Mouse (Mus musculus) cerebellum, adult 11-12 months (tissue): ENCODE data around the gene Kif5a.
A peak's percentile ranks its signal among the peaks of the same experiment; 100 is the strongest.
"Not testable (repeated sequence)": the region's sequence is repeated elsewhere in the genome, so short reads cannot be mapped to it uniquely, and the experiment has no call there.

ENCODE experiments used
- DNase-seq: peaks from one replicate; pipeline ENCODE4 v3.0.0; 2022

Gene Kif5a

DNA sequence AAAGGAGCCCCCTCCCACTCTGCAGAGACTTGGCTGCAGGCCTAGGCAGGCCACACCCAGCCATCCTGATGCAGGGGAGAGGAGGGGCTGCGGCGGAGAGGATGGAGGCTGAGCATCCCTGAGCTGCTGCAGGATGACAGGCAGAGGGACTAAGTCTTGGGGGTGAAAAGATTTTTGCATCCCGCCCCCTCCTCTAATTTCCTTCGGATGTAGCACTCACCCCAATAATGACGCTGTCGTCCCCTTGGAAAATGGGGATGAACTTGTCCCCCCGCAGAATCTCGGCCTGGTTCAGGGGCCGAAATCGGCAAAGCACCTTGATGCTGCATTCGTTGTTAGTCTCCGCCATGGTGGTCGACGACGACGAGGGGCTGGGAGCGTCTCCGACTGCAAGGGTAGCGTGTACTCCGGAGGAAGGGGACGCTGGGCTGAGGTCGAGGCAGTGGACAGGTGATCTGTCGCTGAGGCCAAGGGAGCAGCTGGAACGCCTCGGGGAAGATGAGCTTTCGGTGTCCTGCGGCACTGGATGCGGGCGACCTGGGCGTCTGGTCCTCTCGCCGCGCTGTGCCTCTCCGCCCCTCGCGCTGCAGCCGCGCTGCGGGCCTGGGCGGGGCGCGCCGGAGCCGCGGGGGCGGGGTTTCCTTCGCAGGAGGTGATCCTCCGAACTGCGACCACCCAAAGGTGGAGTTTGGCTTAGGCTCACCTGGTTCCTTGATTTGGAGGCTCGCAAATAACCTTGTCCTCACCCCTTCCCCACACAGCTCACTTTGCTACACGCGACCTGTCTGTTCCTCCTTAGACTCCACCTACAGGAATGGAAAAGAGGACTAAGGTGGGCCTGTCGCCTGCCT, at the start of gene Kif5a:
Gene Kif5a, minus strand, starts transcription at position 801 of the 851 bp plus-strand sequence.
- peak; percentile 86 for DNase-seq

DNA sequence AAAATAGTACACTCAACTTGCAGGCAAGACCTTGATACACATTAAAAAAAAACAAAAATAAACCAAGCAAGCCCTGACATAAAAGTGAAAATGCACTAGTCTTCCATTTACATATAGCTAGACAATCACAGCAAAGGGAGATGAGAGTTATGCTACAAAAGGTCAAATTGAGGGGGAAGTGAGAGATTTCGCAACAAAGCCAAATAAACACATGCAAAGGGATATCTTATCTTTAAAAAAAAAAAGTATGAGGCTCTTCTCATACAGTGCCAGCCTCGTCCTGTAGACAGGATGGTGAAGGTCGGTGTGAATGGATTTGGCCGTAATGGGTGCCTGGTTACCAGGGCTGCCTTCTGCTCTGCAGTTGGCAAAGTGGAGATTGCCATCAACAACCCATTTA, 49.7 kb upstream of the Kif5a start:
- no peak for DNase-seq

DNA sequence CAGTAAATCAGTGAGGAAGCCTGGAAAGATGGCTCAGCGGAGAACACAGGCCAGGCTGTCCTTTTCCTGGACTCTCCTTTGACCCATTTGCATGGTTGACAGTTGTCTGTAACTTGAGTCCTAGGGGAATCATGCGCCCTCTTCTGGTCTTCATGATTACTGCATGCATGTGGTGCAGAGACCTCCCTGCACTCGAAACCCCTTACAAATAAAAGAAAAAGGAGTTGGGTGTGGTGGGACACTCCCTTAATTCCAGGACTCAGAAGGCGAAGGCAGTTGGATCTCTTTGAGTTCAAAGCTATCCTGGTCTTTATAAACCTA, 49.2 kb upstream of the Kif5a start:
- peak; percentile 75 for DNase-seq

DNA sequence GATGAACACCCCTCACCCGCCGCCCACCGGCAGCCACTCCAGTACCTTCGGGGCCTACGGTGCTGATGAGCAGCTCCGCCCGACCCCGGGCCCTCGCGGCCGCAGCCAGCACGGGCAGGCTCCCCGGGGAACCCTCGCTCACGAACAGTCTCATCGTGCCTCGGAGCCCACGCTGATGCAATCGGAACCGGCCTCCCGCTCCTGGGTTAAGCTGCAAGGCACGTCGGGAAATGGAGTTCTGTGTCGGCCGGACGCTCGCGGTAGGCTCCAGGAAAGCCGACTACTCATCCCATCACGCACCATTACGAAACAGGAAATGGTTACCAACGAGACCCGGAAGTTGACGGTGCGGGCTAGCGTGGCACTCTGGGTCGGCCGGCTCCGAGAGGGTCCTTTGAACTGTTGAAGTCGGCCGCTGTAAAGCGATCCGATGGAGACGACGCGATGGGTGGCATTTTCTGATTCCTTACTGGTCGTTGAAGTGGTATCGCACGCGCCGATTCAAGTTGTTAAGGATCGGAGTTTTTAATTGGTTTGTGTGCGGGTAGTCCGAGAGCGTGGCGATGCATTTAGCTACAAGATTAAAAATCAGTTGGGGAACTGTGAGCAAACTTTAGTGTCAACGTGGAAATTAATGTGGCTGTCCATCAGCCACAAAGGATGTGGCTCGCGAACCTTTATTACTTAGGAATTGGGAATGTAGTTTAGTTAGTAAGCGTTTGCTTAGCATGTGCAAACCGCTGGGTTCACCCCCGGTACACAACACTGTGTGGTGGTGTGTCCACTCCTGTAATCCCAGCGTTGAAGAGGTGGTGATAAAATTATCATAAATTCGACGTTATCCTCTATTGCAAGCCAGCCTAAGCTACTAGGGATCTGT, 48.6 kb upstream of the Kif5a start, which contains the start of gene Mars:
Gene Mars, minus strand, starts transcription at position 311 of the 880 bp plus-strand sequence.
- DNase-seq, result peak; percentile 94

DNA sequence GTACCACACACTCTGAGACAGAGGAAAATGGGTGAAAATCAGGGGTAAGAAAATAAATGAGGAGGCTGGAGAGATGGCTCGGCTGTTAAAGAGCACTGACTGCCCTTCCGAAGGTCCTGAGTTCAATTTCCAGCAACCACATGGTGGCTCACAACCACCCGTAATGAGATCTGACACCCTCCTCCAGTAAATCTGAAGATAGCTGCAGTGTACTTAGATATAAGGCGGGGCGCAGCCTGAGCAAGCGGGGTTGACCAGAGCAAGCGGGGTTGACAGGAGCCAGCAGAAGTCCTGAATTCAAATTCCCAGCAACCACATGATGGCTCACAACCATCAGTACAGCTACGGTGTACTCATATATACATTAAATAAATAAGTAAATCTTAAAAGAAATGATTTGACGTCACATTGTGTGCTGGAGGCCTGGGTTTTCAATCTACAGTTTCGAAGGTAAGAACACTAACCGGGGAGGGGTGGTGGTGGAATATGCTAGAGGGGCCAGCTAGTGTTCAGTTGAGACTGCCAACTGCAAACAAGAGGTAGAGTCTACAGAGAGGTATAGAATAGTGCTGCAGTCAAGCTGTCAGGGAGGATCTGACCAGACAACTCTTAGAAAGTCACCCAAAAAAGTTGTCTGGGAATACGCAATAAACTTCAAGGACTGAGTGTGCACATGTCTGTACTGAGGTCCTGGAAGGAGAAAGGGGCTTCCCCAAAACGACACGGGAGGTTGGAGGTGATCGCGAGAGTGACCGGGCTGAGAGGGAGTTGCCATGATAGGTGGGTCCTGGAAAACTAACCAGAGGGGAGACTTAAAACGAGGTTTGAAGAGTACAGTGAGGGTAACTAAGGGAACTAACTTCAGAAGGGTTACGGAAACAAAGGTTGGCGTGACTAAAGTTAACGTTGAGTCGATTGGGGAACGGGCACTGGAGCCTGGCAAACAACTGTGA, 47.7 kb upstream of the Kif5a start:
- DNase-seq, result no peak

DNA sequence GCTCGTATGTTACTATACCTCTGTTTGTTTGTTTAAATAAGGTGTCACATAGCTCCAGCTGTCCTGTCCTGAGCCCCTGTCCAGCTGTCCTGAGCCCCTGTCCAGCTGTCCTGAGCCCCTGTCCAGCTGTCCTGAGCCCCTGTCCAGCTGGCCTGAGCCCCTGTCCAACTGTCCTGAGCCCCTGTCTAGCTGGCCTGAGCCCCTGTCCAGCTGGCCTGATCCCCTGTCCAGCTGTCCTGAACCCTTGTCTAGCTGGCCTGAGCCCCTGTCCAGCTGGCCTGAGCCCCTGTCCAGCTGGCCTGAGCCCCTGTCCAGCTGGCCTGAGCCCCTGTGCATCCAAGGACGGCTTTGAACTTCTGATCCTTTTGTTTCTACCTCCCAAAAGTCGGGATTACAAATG, 46.0 kb upstream of the Kif5a start:
- not testable (repeated sequence) for DNase-seq

DNA sequence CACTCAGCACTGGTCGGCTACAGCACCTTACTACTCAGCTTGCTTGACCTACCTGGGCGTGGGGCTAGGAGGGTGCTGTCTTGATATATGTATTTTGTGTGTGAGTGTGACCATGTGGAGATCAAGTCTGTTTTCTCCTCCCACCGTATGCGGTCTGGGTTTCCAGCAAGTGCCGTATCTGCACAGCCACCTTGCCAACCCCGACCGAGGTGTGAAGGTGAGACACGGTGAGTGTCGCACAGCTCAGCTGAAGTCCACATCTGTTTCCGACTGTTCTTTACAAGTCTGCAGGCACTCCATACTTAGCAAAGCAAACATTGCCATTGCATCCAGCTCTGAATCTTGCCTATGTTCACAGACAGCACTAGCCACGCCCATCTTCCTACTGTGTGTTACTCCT, 40.0 kb upstream of the Kif5a start:
- no peak for DNase-seq

DNA sequence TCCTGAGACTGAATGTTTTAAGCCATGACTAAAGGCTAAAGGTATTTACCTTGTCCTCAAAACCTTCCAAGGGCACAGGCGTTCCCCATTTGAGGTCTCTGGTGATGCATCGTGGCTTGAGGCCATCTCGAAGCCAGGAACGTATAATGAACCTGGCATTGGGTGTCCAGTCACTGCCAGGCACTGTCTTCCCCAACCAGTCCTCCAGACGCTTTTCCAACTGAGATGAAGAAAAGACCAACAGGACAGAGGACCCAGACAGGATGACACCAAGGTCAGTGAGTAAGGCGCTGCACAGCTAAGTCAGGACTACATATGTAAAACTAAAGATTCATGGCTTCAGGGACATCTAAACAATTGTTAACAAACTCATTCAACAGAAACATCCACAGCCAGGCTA, 37.2 kb upstream of the Kif5a start:
- DNase-seq, result no peak

DNA sequence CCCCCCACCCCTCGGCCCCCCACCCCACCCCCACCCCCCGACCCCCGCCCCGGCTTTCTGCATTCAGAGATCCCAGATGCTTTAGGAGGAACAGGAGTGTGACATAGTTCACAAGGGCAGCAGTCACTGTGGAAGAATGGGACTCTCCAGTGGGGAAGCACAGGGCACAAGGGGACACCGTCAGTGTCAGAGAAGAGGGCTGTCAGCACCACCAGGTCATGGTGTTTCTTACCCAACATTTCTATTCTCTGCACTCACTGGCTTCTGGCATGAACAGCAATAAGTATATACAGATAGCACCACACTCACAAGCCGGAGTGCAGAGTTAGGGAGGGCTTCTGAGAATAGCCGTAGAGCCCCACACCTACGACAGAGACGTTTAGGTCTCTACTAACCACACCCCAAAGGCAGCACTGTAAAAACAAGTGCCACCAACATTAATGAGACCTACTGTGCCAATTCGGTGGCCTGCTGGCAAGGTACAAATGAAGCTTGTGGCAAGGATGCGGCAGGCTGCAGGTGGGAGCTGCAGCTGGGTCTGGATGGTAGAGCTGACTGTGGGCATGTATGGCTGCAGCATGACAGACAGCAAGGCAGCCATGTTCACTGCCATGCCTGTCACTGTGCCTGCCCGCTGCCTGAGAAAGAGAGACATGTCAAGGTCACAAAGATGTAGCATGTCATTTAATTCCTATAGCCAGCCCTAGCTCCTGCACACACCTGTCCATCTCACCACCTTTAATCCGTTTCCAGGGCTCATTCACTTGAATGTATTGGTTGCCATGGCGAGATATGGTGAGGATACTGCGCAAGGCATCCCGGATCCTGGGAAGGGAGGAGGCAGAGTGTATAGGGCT, 34.1 kb upstream of the Kif5a start:
- DNase-seq, result no peak

DNA sequence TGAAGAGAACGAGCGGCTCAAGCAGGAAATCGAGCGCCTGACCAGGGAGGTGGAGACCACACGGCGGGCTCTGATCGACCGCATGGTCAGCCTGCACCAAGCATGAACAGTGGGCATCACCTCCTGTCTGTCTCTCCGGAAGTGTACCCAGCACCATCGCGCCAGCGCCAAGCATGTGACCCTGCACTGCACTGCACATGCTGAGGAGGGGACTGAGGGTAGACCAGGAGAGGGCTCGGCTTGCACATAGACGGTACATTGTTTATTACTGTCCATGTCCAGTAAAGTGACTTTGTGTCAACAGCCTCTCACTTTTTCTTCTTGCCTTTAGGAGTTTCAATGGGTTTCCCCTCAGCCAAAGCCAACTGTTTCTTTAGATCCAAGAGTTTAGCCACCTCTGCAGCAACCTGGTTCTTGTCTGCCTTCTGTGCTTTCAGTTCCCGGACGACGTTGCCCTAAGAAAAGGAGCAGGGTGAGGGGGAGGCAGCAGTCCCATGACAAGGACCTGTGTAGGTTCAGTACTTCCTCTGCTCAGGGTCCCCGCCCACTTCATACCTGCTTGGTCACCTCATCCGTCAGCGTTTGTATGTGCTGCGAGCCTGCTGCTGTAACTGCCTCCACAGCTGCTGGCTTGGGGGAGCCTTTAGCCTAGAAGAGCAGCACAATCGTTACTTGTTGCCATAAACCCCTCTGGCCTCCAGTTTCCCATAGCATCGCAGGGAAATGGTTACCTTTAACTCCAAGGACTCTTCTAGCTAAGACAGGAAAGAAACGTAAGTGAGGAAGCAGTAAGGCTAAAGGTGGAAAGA, 33.0 kb upstream of the Kif5a start:
- no peak for DNase-seq

DNA sequence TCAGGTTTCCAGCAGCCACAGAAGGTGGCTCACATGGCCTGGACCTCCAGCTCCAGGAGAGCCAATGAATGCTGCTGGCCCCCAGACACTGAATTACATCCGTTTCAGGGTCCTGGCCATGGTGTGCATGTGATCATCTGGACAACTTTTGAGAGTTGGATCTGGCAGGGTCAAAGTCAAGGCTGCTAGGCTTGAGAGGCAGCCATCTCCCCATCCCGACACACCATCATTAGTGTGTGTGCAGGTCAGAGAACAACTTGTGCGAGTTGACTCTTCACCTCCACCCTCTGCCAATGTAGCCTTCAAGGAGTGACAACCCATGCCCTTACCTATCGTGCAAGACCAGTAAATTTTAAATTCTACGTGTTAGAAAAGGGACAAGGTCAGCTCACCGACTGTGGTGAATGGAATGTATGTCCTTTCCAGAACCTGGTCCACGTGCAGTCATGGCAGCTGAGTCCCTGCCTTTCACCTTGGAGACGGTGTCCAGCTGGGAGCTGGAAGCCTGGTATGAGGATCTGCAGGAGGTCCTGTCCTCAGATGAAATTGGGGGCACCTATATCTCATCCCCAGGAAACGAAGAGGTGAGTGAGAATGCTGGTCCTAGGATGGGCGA, 31.9 kb upstream of the Kif5a start:
- DNase-seq, result no peak

DNA sequence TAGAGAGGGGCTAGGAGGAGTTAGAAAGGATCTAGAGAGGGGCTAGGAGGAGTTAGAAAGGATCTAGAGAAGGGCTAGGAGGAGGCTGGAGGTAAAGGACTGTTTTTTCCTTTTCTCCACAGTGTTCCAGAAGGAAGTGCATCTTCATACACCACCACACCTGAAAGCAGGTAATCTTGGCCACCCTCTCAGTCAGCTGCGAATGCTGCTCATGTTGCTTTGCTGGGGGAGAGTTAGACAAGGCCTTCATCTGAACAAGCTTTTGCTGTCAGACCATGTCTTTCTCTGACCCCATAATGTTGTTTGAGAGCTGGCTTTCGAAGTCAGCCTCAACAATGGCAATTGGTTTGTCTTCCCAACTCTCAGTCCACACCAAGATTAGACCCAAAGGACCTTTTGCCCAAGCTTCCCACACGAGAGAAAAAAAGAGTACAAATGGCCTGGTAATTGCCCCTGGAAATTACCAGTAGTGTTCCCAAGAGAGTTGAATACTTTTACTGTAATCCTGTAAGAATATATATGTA, 30.5 kb upstream of the Kif5a start:
- no peak for DNase-seq

DNA sequence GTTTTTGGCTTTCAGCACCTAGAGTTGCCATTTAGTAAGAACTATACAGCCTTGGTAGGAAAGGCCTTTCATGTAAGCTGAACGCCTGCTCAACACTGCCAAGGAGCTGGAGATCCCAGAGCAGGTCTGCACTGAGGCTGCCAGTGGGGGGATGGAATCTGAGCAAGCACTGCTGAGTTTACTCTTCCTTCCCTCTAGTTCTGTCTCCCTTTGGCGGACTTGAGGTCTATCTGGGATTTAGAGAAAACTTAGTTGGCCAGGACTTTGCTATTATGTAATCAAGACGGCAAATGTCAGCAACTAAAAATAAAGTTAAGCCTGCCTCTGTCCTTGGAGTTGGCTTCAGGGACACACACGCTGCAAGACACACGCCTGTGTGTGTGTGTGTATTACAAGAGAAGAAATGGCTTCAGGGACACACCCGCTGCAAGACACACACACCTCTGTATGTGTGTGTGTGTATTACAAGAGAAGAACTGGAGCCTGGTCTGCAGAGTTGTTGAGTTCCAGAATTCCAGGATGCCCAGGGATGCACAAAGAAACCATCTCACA, 29.9 kb upstream of the Kif5a start:
- DNase-seq, result no peak

DNA sequence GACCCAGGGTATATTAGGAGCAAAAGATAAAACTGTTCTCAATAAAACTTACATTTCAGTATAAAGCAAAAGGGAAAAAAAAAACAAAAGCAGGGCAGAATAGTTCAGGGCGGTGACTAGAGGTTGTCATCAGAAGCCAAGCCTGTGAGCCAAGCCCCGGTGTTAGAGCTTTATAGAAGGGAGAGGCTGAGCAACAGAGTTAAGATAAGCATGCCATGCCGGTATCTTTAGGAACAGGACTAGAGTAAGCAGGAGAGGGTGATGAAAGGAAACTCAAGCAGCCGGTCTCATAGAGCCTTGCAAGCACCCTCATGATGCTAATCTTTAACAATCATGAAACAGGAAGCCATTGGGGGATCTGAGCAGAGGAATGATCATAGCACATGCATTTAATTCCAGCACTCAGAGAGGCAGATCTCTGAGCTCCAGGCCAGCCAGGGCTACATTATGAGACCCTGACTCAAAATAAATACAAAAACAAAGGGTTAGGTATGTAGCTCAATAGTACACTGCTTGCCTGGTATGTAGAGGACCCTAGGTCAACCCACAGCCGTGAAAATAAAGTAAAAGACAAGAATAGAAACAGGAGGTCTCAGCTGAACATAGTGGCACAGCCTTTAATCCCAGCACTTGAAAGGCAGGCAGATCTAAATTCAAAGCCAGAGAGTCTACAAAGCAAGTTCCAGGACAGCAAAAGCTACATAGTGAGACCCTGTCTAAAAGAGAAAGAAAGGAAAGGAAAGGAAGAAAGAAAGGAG, 28.9 kb upstream of the Kif5a start:
- DNase-seq, result no peak

DNA sequence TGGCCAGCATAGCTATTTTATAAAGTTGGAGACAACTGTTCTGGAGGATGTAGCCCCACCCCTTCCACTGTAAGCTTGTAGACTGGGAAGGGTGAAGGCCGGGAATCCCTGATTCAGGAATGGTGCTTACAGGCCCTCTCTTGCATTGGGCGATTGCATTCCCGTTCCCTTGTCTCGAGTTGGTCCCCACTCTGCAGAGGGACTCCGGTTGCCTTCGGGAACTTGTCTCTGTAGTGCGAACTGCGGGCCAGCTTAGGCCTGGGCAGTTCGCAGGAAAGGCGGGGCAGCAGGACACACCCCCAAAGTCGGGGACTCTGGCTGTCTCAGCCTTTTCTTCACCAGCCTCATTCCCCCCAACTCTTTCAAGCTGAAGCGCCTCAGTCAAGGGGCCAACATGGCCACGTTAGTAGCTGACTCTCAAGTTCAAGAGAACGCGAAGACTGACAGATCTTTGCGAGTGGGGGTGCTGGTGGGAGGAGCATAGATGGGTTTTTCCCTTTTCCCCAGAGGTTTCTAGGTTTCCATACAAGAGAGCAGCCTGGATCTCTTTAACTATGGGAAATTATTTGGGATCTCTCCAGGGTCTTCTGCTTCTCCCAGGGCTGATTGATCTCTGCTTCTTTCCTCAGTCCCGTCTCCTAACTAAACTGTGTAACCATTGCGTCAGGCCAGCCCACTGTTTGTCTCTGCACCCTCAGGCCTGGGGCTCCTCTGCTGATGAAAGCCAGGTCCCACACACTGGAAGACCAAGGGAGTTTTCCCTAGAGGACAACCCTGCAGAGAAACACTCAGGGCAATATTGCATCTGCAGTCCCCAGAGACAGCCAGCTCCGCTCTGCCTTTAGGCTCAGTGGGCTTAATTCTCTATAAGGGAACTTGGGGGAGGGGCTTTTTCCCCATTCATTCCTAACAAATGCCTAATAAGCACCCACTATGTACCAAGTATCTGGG, 28.1 kb upstream of the Kif5a start:
- DNase-seq, result peak; percentile 77

DNA sequence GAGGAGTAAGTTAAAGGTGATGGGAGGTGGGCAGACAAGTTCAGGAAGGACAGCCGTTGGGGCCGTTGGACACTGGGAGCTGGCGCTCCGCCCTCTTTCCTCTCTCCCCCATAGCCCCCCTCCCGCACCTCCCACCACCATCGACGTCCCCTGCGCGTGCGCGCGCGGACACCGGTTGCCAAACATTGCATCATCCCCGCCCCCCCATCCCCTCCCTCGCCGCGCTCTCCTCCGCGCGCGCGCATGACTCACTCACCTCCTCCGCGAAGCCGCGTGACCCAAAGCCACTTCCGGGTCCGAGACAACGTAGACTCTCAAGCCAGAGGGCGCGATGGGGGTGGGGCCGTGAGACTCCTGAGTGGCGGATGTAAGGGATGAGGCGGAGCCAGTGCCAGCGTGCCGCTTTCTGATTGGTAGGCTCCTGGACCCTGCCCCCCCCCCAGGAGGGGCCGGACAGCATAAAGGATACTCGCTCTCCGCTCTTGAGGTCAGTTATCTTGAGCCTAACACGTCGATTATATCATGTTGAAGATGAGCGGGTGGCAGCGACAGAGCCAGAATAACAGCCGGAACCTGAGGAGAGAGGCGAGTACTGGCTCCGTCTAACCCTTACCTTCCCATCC, 27.3 kb upstream of the Kif5a start:
- DNase-seq, result peak; percentile 100

DNA sequence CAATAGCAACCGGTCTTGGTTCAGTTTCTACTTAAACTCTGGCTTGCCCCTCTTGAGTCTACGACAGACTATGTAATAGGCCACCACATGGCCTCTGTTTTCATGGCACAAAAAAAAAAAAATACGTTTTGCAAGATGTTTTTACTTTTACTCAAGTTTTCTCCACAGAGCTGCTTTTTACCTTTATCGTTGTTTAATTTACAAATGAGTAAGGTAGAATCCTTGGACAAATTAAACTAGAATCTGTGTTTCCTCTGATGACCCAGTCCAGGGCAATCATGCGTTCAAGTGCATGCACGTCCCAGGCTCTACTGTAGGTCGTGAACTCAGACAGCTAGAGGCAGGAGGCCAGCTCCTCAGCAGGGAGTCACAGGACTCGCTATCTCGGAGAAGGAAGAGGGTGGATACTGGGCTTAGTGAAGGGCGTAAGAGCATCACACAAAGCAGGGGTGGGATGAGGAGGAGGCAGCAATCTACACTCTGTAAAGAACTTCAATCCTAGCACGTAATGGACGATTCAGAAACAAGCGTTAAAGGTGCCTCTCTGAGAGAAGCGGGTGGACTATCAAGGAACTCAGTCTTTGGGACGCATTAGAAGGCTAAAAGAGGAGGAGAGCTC, 26.5 kb upstream of the Kif5a start:
- peak; percentile 89 for DNase-seq
